Mouse (Mus musculus) left cerebral cortex, postnatal 36 days (tissue): ENCODE measurements around the gene Med31. TPM values are rescaled to one million over a fixed set of nuclear protein-coding genes. Genes with fewer than 3 reads are reported as not detected.
"Not testable (repeated sequence)": the region's sequence is repeated elsewhere in the genome, so short reads cannot be mapped to it uniquely, and the experiment has no call there.

Source experiments
- DNase-seq, 2 experiments: peaks; one replicate each; pipeline ENCODE4 v3.0.0; 2021 to 2022; ENCODE audit warnings: low spot score in 2 of 2, mixed read lengths in 1 of 2
- intact Hi-C: fragments of 180-260 bp; cut with DNase I; formaldehyde crosslinking; loops from one replicate; pipeline ENCODE4 v1.15.1; 2025
- total RNA-seq, 2 experiments: library from RNA; stranded (reverse); gene quantifications; 2 replicates each; pipeline ENCODE4 v1.2.3; 2021

Gene Med31
- total RNA-seq, 2 experiments from 2014 or later = 15.5 to 16.7 TPM

DNA sequence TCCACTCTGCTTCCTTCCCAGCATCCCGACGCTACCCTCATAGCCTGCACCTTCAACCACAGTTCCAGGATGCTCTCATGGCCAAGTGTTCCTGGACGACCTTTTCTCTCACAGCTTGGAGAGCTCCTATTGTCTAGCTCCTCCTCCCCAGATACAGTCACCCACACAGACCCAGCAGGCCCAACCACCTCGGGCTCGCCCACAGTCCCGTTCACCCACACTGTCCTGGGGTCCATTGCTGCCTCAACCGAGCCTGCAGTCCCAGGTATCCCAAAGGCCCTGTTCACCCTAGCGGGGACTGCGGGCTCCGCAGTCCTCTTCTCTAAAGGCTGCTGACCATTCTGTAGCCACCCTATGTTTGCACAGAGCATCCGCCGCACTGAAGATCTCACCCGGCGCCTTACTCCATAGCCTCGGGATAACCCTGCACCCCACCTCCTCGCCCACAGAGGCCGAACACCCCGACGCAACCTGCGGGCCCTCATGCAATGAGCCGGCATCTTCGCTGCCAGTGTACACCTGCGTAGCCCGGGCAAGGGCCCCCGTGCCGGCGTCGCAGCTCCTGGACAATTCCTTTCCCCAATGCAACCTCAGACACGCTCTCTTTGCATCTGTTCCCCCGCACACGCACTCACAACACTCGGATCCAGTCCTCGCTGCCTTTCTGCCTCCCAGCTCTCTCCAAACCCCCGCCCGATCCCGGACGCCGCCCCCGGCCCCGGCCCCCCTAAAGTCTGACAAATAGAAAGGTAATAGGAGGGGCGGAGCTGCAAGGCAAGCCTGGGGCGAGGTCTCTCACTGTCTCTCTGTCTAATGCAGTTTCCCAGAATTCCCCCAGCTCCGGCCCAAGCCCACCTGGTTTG, 8.8 kb downstream of the Med31 start, which contains the start of gene Gm43951:
Gene Gm43951, minus strand, starts transcription at position 500 of the 863 bp plus-strand sequence.
- DNase-seq = peak; percentile 44 to 53
- intact Hi-C loops = loop anchor here (5.0 kb wide), 1 partner anchor 154 kb away; no protein-coding TSS in a partner anchor

DNA sequence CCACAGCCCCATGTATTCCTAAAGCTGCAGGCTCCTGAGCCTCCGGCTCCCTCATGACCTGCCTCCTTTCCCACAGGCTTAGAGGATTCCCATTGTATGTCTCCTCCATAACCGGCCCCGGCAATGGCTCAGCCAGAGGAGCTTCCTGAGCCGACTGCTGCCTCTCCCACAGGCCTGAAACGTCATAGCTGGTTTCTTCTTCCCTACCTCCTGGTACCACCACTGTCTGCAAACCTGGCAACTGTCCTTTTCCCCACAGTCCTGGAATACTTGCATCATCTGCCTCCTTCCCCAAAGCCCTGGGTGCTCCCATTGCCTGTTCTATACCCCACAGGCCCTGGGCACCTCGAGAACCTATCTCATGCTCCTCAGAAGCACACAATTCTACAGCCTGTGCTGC, 10.1 kb downstream of the Med31 start:
- intact Hi-C loops = loop anchor here (5.0 kb wide), 1 partner anchor 153 kb away; no protein-coding TSS in a partner anchor
- no peak for DNase-seq

DNA sequence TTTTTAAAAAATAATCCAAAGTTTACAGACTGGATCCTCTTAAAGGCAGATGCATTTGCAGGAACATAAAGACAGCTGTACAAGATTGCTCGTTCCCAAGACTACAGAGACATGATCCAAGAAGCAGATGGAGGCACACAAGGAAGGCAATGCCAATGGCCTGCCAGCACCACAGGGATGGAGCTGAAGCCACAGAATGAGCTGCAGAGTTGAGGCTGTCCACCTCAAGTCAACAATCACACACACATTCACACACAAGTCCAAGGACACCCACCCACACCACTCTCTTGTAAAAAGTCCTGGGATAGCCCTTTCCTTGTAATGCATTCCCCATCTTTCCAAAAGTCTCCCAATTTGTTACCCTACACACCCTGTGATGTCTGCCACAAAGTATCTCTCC, 12.0 kb downstream of the Med31 start:
- no peak for DNase-seq
- intact Hi-C loops = no loop called here

DNA sequence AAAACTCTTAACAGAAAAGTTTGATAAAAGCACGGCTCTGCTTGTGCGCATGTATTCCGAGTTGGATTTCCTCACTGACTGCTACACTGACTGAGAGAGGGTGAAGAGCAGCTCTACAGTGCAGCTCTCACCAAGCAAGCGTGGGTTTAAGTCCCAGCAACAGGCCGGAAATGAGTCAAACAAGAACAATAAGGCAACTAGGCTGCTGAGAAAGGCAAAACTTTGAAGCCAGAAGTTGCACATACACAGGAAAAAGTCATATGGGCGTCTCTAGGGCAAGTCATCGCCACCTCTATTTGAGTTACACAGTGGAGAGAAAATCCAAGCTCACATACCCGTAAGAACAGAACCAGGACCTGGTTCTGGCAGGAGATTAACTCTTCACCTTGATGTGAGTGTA, 18.9 kb downstream of the Med31 start:
- no peak for DNase-seq

DNA sequence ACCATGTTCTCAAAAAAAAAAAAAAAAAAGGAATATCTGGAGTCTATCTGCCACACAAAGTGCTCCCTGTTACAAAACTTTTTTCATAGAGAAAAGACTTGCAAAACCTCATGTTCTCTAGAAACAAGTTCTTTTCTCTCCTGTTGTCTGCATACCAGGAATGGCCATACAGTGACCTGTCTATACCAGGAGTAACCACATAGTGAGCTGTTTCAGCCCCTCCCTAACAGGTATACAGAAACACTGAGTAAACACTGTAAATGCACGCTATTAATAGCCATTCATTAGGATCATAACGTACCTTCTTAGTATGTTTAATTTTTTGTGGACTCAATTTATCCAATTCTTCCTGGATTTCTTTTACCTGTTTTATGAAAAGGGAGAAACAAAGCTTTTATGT, 21.1 kb downstream of the Med31 start:
- DNase-seq = no peak

More for the DNA sequence above, 18.9 kb downstream of the Med31 start:
- intact Hi-C loops = no loop called here

DNA sequence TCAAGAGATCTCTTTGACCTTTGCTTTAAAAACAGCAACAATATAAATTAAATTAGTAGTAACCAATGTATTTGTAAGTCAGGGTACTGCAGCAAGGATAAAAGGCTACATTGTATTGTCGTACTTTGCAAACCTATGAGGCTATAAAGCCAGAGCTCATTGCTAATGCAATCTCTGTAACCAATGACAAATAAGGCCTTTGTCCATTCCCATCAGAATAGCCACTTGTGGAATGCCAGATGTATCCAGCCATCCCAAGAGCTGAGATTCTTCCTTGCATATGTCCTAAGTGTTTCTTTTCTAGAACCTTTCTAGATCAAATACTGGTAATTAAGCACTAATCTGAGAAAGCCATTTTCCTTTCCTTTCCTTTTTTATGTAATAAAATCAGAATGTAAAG, 24.5 kb downstream of the Med31 start:
- DNase-seq = no peak

More for the DNA sequence above, 21.1 kb downstream of the Med31 start:
- intact Hi-C loops = no loop called here

DNA sequence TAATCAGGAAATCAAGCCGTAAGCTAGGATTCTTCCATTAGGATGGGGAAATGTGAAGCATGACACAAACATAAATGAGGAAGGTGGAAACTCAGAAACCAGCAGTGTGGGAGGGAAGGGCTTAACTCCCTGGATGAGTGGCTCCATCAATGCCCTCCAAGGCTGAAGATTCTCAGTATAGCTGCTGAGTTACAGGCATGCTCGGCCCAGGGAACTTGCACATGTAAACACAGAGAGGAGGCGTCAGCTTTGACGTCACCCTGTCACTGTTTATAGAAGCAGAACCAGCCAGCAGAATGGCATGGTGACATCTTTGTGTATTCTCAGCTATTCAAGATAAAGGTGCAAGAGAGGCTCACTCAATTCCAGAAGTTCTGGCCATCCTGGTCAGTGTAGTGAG, 31.1 kb downstream of the Med31 start:
- intact Hi-C loops = no loop called here
- DNase-seq = no peak

More for the DNA sequence above, 24.5 kb downstream of the Med31 start:
- intact Hi-C loops = no loop called here

DNA sequence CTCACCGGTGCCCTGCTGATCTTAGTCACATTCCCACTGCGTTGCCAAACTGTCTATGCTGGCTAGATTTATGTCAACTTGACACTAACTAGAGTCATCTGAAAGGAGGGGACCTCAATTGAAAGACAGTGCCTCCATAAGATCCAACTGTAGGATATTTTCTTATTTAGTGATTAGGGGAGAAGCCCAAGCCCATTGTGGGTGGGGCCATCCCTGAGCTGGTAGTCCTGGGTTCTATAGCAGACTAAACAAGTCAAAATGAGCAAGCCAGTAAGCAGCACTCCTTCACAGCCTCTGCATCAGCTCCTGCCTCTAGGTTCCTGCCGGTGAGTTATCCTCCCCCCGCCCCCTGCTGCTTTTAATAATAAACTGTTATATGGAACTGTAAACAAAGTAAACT, 34.3 kb downstream of the Med31 start:
- intact Hi-C loops = no loop called here
- DNase-seq = no peak

DNA sequence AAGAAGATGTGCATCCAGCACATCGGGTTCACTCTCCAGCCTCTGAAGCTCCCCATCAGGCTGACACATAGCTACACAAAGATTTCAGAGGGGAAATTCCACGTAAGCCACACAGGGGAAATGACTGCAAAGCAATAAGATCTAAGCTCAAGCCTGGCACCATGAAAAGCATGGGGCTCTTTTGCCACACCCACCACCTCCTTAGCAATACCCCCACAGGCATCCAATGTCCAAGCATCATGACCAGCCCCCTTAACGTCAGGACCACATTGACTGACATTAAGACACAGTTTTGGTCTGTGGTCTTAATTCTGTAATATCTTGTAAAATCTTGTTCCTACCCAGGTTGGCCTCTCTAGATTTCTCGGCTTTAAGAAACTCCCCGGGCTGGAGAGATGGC, 34.8 kb downstream of the Med31 start:
- intact Hi-C loops = no loop called here
- DNase-seq = no peak

DNA sequence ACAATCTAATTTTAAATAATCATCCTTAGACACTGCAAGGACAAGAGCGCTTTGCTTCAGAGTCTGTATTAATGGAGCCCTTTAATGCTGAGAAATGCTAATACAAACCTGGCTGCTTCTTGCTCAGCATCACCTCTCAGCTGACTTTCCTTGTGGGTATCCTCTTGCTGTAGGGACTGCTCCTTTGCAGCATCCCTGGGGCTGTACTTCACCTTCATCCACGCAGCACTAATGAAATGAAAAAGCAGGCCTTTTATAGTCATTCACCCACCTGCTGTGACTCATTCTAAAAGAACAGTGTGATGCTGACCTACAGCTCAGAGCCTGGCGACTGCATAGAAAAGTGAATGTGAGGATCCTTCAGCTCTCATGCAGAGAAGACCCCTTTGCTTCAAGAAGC, 38.8 kb downstream of the Med31 start:
- intact Hi-C loops = no loop called here

DNA sequence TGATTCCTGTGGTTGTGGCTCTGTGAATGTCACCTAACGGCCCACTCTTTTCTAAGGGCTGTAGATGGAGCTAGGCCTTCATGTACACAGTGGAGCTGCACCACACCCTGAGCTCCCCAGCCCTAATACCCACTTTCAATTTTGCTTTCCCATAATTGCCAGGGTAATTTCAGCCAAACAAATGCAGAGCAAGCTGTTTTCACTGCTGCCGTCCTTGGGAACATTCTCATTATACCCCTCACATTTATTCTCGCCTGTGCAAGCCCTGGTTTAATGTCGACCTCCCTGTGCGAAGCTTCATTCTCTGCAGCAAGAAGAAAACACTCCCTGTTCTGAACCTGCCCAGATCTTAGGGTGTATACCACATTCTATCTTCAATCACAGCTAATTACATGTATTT, 39.4 kb downstream of the Med31 start:
- intact Hi-C loops = no loop called here
- DNase-seq = no peak

More for the DNA sequence above, 38.8 kb downstream of the Med31 start:
- DNase-seq = no peak

DNA sequence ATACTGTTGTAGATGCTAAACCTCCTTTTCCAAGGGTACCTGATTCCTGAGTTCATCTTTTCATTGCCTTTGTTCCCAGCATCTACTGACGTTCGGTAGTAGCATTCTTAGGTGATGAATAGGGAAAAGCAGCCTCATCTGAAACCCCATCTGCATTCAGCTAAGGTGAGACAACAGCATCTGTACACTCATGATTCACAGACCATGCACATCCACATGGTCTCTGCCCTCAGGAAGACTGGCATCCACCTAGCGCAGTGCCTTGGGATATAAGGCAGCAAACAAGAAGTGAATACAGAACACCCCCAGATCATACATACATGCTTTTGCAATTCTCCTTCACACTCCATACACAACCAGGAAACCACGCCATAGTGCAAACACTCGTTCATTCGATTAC, 40.7 kb downstream of the Med31 start:
- intact Hi-C loops = no loop called here
- DNase-seq = no peak

DNA sequence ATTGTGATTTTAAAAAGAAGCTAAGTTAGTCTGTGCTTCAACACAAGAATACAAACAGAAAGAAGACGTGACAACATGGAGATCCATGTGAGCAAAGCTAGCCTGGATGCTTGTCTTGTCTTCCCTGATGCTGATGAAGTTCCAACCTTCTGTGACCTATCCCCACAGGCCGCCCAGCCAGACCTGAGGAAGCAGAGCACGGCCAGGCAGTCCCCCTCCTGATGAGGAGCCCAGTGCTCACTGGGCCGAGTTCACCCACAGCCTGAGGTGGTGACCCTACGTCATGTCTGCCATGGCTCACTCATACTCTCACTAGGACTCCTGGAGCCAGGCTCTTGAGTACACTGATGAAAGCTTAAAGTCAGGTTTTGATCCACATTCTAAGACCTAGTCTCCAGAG, 41.9 kb downstream of the Med31 start:
- intact Hi-C loops = no loop called here
- no peak for DNase-seq

DNA sequence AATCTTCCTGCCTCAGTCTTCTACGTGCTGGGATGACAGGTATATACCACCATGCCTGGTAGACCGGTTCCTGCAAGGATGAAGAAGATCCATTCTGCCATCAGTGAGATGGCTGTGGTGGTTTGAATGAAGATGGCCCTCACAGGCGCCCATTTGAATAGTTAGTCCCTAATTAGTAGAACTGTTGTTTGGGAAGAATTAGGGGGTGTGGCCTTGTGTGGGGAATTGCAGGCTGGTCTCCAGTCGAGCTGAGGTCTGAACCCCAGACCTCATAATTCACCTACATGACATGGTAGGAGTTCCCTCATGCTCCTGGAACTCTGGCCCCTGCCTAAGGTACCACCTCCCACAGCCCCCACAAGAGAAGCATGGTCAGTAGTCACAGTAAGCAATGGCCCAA, 43.5 kb downstream of the Med31 start:
- intact Hi-C loops = not testable (repeated sequence)

DNA sequence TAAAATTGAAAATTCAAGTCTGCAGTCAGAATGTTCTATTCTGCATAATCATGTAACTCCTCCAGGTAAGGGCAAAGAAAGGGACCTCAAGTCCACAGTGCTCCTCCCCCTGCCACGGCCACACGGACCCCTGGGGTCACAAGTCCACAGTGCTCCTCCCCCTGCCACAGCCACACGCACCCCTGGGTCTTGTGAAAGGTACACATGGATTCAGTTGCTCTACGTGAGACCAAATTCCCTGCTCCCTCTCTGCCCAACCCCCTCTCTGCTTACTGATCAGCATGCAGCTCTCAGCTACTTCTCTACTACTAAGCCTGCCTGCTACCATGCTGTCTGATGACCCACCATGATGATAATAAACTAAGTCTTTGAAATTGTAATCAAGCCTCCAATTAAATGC, 45.5 kb downstream of the Med31 start:
- no peak for DNase-seq
- intact Hi-C loops = no loop called here

More for the DNA sequence above, 43.5 kb downstream of the Med31 start:
- DNase-seq = not testable (repeated sequence)

DNA sequence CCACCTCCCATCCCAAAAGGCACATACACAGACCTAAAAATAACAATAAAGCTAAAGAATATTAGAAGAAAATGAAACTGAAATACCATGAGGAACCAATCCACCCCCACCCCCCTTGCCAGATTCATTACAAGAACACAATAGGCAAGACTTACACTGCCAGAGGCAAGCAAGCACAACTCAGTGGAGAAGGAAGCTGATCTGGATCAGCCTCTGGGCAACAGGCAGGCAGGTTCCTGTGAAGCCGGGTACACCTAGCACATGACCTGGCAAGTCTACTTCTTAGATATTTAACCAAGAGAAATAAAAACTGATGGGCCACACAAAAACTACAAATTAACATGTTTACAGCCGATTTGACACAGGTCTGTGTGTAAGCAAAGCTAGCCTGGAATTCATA, 52.2 kb downstream of the Med31 start:
- DNase-seq = no peak
- intact Hi-C loops = no loop called here

Other genes with a start within 250 kb of the Med31 start
- gene Aipl1, start 178.1 kb downstream of the Med31 start, total RNA-seq = not detected
- gene Pimreg, start 173.6 kb downstream of the Med31 start, total RNA-seq = 1 to 10 TPM in 1 of 2 experiments, under 1 TPM in 1; 0.43 to 1.1 TPM
- 10 to 100 TPM; 74.9 to 83.2 TPM for gene Pitpnm3, start 79.8 kb downstream of the Med31 start, total RNA-seq
- 10 to 100 TPM in 1 of 2 experiments, 1 to 10 TPM in 1; 9.1 to 15.4 TPM for gene Gm43951, start 8.8 kb downstream of the Med31 start, total RNA-seq
- 10 to 100 TPM; 26.1 to 39.9 TPM for gene 4933427D14Rik, start 8.1 kb downstream of the Med31 start, total RNA-seq
- 10 to 100 TPM; 31.0 to 31.3 TPM for gene Txndc17, start 8.0 kb downstream of the Med31 start, total RNA-seq
- gene Slc13a5, start 51.6 kb upstream of the Med31 start, total RNA-seq = 10 to 100 TPM; 14.2 to 21.9 TPM
- 1 to 10 TPM; 6.2 to 6.6 TPM for gene Xaf1, start 86.0 kb upstream of the Med31 start, total RNA-seq
- gene Fbxo39, start 98.9 kb upstream of the Med31 start, total RNA-seq = not detected
- gene Tekt1, start 146.8 kb upstream of the Med31 start, total RNA-seq = 1 to 10 TPM; 2.2 to 2.9 TPM
- gene Smtnl2, start 196.1 kb upstream of the Med31 start, total RNA-seq = 1 to 10 TPM in 1 of 2 experiments, under 1 TPM in 1; 0.68 to 1.5 TPM
- gene Ggt6, start 219.9 kb upstream of the Med31 start, total RNA-seq = under 1 TPM in 1 of 2 experiments, not detected in 1; 0.29 TPM
- gene Mybbp1a, start 225.8 kb upstream of the Med31 start, total RNA-seq = 10 to 100 TPM; 42.8 to 50.2 TPM